Mouse (Mus musculus) hindbrain, embryonic 12.5 days (tissue): ENCODE results near the gene Sorbs1. TPM values are rescaled to one million over a fixed set of nuclear protein-coding genes. Genes with fewer than 3 reads are reported as not detected.

Source experiments
- ATAC-seq: fragments of 200-750 bp; cut with Nextera tagmentation; 2 replicates; pipeline ENCODE4 v1.8.0; 2017; ENCODE audit warnings: moderate TSS enrichment; ENCODE audit not compliant: low FRiP score
- H3K27ac ChIP-seq: fragments of 300-500 bp; sonication (generic); 2 replicates; pipeline ENCODE4 v1.5.1; 2016; ENCODE audit warnings: mild to moderate bottlenecking
- H3K27me3 ChIP-seq: fragments of 300-500 bp; sonication (generic); 2 replicates; pipeline ENCODE4 v1.6.1; 2016; ENCODE audit warnings: mild to moderate bottlenecking
- H3K36me3 ChIP-seq: fragments of 300-500 bp; sonication (generic); 2 replicates; pipeline ENCODE4 v1.6.1; 2016; ENCODE audit warnings: mild to moderate bottlenecking
- H3K4me1 ChIP-seq: fragments of 300-500 bp; sonication (generic); 2 replicates; pipeline ENCODE4 v1.6.1; 2016
- H3K4me2 ChIP-seq: fragments of 300-500 bp; sonication (generic); replicated peaks from 2 replicates; pipeline ENCODE4 v1.6.1; 2016; ENCODE audit warnings: mild to moderate bottlenecking
- H3K4me3 ChIP-seq: fragments of 300-500 bp; sonication (generic); 2 replicates; pipeline ENCODE4 v1.5.1; 2016; ENCODE audit warnings: mild to moderate bottlenecking
- H3K9ac ChIP-seq: fragments of 300-500 bp; sonication (generic); 2 replicates; pipeline ENCODE4 v1.6.1; 2016; ENCODE audit warnings: mild to moderate bottlenecking, moderate library complexity
- H3K9me3 ChIP-seq: fragments of 300-500 bp; sonication (generic); replicated peaks from 2 replicates; pipeline ENCODE4 v1.6.1; 2016; ENCODE audit warnings: mild to moderate bottlenecking
- WGBS: fragments of 180-500 bp; shearing (Covaris S2); methylation state at CpG from one replicate; pipeline ENCODE4 v1.1.7; 2016; 5-methylcytosine and 5-hydroxymethylcytosine counted together
- polyA plus RNA-seq: library from polyadenylated mRNA; unstranded; fragments of >200 nt; fragmentation: Nextera tagmentation; extraction: Ambion mirVana; gene quantifications from 2 replicates; pipeline ENCODE4 v1.2.1, GENCODE M21; 2016

Sorbs1 gene
- polyA plus RNA-seq, 1 experiment from 2014 or later = 106 TPM

GRCm38 (mm10) chr19:40536526-40536925 is 22.9 kb upstream of the Sorbs1 start:
- H3K4me2 ChIP-seq = no peak overlapping the region
- ATAC-seq = no peak
- no peaks in the 10 kb centered on the region for H3K36me3 ChIP-seq
- 80% methylated on average over 6 of the region's 6 CpGs for WGBS
- H3K9ac ChIP-seq = no peak overlapping the region
- no peak overlapping the region for H3K4me3 ChIP-seq
- H3K9me3 ChIP-seq = no peaks in the 10 kb centered on the region
- no peaks in the 10 kb centered on the region for H3K27me3 ChIP-seq
- no peaks in the 10 kb centered on the region for H3K4me1 ChIP-seq
- H3K27ac ChIP-seq = no peak overlapping the region

GRCm38 (mm10) chr19:40532525-40532924 is 18.9 kb upstream of the Sorbs1 start:
- Histone ChIP-seq H3K4me3 (no peak overlapping the region), H3K4me1 (no peaks in the 10 kb centered on the region), H3K9me3 (no peaks in the 10 kb centered on the region), H3K4me2 (no peak overlapping the region), H3K27me3 (no peaks in the 10 kb centered on the region), H3K36me3 (no peaks in the 10 kb centered on the region), H3K27ac (no peak overlapping the region), H3K9ac (no peak overlapping the region)
- ATAC-seq = no peak
- WGBS = 90% methylated on average over 5 of the region's 5 CpGs

GRCm38 (mm10) chr19:40530323-40530722 is 16.7 kb upstream of the Sorbs1 start:
- H3K9me3 ChIP-seq = no peaks in the 10 kb centered on the region

GRCm38 (mm10) chr19:40528254-40528653 is 14.7 kb upstream of the Sorbs1 start:
- H3K4me2 ChIP-seq = no peak overlapping the region
- no peak overlapping the region for H3K9ac ChIP-seq
- ATAC-seq = no peak
- no peaks in the 10 kb centered on the region for H3K36me3 ChIP-seq
- H3K4me1 ChIP-seq = no peaks in the 10 kb centered on the region
- H3K27ac ChIP-seq = no peak overlapping the region
- no peaks in the 10 kb centered on the region for H3K27me3 ChIP-seq
- H3K4me3 ChIP-seq = no peak overlapping the region
- H3K9me3 ChIP-seq = no peaks in the 10 kb centered on the region

More at GRCm38 (mm10) chr19:40530323-40530722, 16.7 kb upstream of the Sorbs1 start:
- Histone ChIP-seq H3K4me1 (no peaks in the 10 kb centered on the region), H3K4me2 (no peak overlapping the region), H3K36me3 (no peaks in the 10 kb centered on the region), H3K27me3 (no peaks in the 10 kb centered on the region), H3K4me3 (no peak overlapping the region), H3K27ac (no peak overlapping the region), H3K9ac (no peak overlapping the region)
- ATAC-seq = no peak
- WGBS = 96% methylated on average over 2 of the region's 2 CpGs

- H3K9ac ChIP-seq = no peak overlapping the region
- H3K4me2 ChIP-seq = no peak overlapping the region
- no peaks in the 10 kb centered on the region for H3K27me3 ChIP-seq
- ATAC-seq = no peak
- H3K36me3 ChIP-seq = no peaks in the 10 kb centered on the region
- WGBS = 83% methylated on average over 9 of the region's 9 CpGs
- no peaks in the 10 kb centered on the region for H3K9me3 ChIP-seq
- H3K4me1 ChIP-seq = no peaks in the 10 kb centered on the region
- H3K4me3 ChIP-seq = no peak overlapping the region
- no peak overlapping the region for H3K27ac ChIP-seq
Observed at GRCm38 (mm10) chr19:40526367-40527014, 12.9 kb upstream of the Sorbs1 start.

GRCm38 (mm10) chr19:40523431-40524005 is 9.9 kb upstream of the Sorbs1 start:
- H3K27me3 ChIP-seq = no peaks in the 10 kb centered on the region
- no peaks in the 10 kb centered on the region for H3K4me1 ChIP-seq
- no peak for ATAC-seq
- H3K9ac ChIP-seq = no peak overlapping the region
- no peak overlapping the region for H3K27ac ChIP-seq
- H3K4me2 ChIP-seq = no peak overlapping the region
- no peak overlapping the region for H3K4me3 ChIP-seq
- H3K36me3 ChIP-seq = no peaks in the 10 kb centered on the region
- 54% methylated on average over 8 of the region's 8 CpGs for whole genome bisulfite sequencing
- no peaks in the 10 kb centered on the region for H3K9me3 ChIP-seq

GRCm38 (mm10) chr19:40520403-40520802 is 6.8 kb upstream of the Sorbs1 start:
- H3K36me3 ChIP-seq = no peaks in the 10 kb centered on the region
- no peaks in the 10 kb centered on the region for H3K9me3 ChIP-seq
- H3K9ac ChIP-seq = no peak overlapping the region
- no peaks in the 10 kb centered on the region for H3K27me3 ChIP-seq
- no peak overlapping the region for H3K27ac ChIP-seq
- no peaks in the 10 kb centered on the region for H3K4me1 ChIP-seq
- no peak overlapping the region for H3K4me2 ChIP-seq
- 84% methylated on average over 5 of the region's 5 CpGs for WGBS
- H3K4me3 ChIP-seq = no peak overlapping the region
- no peak for ATAC-seq

GRCm38 (mm10) chr19:40518706-40519105 is 5.1 kb upstream of the Sorbs1 start:
- no peak overlapping the region for H3K4me3 ChIP-seq
- no peak overlapping the region for H3K9ac ChIP-seq
- WGBS = 68% methylated on average over 1 of the region's 1 CpGs
- ATAC-seq = no peak
- no peak overlapping the region for H3K27ac ChIP-seq
- no peaks in the 10 kb centered on the region for H3K9me3 ChIP-seq
- no peaks in the 10 kb centered on the region for H3K4me1 ChIP-seq
- H3K4me2 ChIP-seq = no peak overlapping the region
- H3K36me3 ChIP-seq = no peaks in the 10 kb centered on the region
- H3K27me3 ChIP-seq = no peaks in the 10 kb centered on the region

- no peak overlapping the region for H3K9ac ChIP-seq
- H3K4me3 ChIP-seq = no peak overlapping the region
- WGBS = 84% methylated on average over 3 of the region's 3 CpGs
- no peak for ATAC-seq
- peaks cover 18% of the 10 kb centered on the region for H3K4me1 ChIP-seq
- H3K27ac ChIP-seq = no peak overlapping the region
- no peaks in the 10 kb centered on the region for H3K9me3 ChIP-seq
- no peaks in the 10 kb centered on the region for H3K36me3 ChIP-seq
- no peaks in the 10 kb centered on the region for H3K27me3 ChIP-seq
- H3K4me2 ChIP-seq = no peak overlapping the region
Observed at GRCm38 (mm10) chr19:40515596-40515995, 2.0 kb upstream of the Sorbs1 start.

GRCm38 (mm10) chr19:40514376-40514775 is 797 bp upstream of the Sorbs1 start:
- Histone ChIP-seq H3K36me3 (no peaks in the 10 kb centered on the region), H3K4me2 (no peak overlapping the region), H3K4me1 (peaks cover 25% of the 10 kb centered on the region), H3K4me3 (no peak overlapping the region), H3K9ac (no peak overlapping the region), H3K9me3 (no peaks in the 10 kb centered on the region), H3K27me3 (no peaks in the 10 kb centered on the region), H3K27ac (no peak overlapping the region)
- 81% methylated on average over 7 of the region's 7 CpGs for WGBS
- ATAC-seq = no peak

GRCm38 (mm10) chr19:40512500-40513421 is 818 bp downstream of the Sorbs1 start:
- Histone ChIP-seq H3K4me2 (peak overlapping the region; percentile 80), H3K4me1 (peaks cover 29% of the 10 kb centered on the region), H3K9me3 (0 out of 2 replicates have a peak, but pooled peaks cover 4% of the 10 kb centered on the region), H3K36me3 (no peaks in the 10 kb centered on the region), H3K27me3 (no peaks in the 10 kb centered on the region), H3K27ac (peak overlapping the region; percentile 91), H3K4me3 (peak overlapping the region; percentile 73), H3K9ac (peak overlapping the region; percentile 88)
- peak; percentile 65 for ATAC-seq
- WGBS = under 1% methylated on average over 34 of the region's 34 CpGs

GRCm38 (mm10) chr19:40511679-40512309 is 1.8 kb downstream of the Sorbs1 start:
- H3K27ac ChIP-seq = peak overlapping the region; percentile 91; the same call in 1 of the 2 replicates
- H3K27me3 ChIP-seq = no peaks in the 10 kb centered on the region
- peak overlapping the region; percentile 88 for H3K9ac ChIP-seq
- H3K9me3 ChIP-seq = 0 out of 2 replicates have a peak, but pooled peaks cover 4% of the 10 kb centered on the region
- H3K4me1 ChIP-seq = peaks cover 29% of the 10 kb centered on the region
- ATAC-seq = no peak
- peak overlapping the region; percentile 80 for H3K4me2 ChIP-seq
- no peaks in the 10 kb centered on the region for H3K36me3 ChIP-seq
- H3K4me3 ChIP-seq = peak overlapping the region; percentile 73
- 28% methylated on average over 5 of the region's 5 CpGs for WGBS
